Mouse (Mus musculus) megakaryocyte, adult 5-6 weeks (primary cell): ENCODE data around the gene Vmn2r17. TPM values are rescaled to one million over a fixed set of nuclear protein-coding genes. Genes with fewer than 3 reads are reported as not detected.

Source experiments
- ATAC-seq: 2 replicates; pipeline ENCODE4 v1.8.0; 2016; ENCODE audit warnings: mild to moderate bottlenecking, inconsistent platforms; ENCODE audit not compliant: poor library complexity, severe bottlenecking
- total RNA-seq, 2 experiments: library from RNA; stranded (forward) in 1 of 2; stranded (reverse) in 1 of 2; fragments of 153-499, 151-499 nt in 1 of 2; fragments of 221-1000, 200-1000 nt in 1 of 2; gene quantifications; 2 replicates each; pipeline versions ENCODE4 v1.2.3 to v1.2.4; 2015 to 2017

The Vmn2r17 gene
- total RNA-seq (2015), result not detected in 2 replicates
- total RNA-seq (2017), result not detected in 2 replicates

DNA sequence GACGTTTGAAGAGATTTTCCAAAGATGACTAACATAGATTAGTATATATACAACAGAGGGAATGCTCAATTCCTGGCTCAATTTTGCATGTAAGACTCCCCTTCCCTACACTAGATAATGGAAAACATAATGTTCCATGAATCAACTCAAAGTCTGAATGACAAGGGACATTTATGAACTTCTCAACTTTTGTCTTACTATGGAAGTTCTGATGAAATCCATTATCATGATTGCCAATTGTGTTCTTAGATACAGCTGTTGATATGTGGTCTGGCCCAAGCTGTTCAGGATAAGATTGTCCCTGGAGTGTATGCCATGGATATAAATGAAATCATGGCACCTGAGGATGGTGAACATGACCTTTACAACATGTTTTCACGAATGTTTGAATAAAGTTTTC, at the start of gene Vmn2r17:
Gene Vmn2r17 (plus strand): TSS at position 301 of the 400 bp plus-strand sequence.
- no peak for ATAC-seq

- no peak for ATAC-seq
Measured at GRCm38 (mm10) chr5:109466576-109467506, 47.4 kb downstream of the Vmn2r17 start.

DNA sequence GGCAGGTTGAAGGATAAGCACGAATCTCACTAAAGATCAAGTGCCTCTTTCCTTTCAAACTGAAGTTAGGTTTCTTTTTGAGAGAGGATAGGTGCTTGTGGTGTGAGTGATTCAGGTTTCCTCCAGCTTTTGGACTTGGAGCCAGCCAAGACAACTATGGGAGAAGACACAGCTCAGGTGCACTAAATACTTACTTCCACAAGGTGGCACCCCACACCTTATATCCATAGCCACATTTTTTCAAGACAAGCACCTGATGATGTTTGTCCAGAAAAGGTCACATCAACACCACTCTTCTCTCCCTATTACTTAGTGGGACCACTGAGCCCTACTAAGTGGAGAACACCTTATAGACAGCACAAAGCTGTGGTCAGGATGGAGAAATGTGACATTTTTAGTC, 87.2 kb downstream of the Vmn2r17 start:
- peak; percentile 67 for ATAC-seq

Other genes starting within 250 kb of the Vmn2r17 start
- gene Vmn2r13, start 227.5 kb upstream of the Vmn2r17 start, total RNA-seq (2015), result not detected in 2 replicates
- gene Vmn2r13, start 227.5 kb upstream of the Vmn2r17 start, total RNA-seq (2017), result not detected in 2 replicates
- gene Vmn2r14, start 195.0 kb upstream of the Vmn2r17 start, total RNA-seq (2015), result not detected in 2 replicates
- not detected in 2 replicates for gene Vmn2r14, start 195.0 kb upstream of the Vmn2r17 start, total RNA-seq (2017)
- gene Vmn2r15, start 122.0 kb upstream of the Vmn2r17 start, total RNA-seq (2015), result not detected in 2 replicates
- gene Vmn2r15, start 122.0 kb upstream of the Vmn2r17 start, total RNA-seq (2017), result not detected in 2 replicates
- not detected in 2 replicates for gene Vmn2r16, start 89.5 kb upstream of the Vmn2r17 start, total RNA-seq (2015)
- not detected in 2 replicates for gene Vmn2r16, start 89.5 kb upstream of the Vmn2r17 start, total RNA-seq (2017)
- 25.0 and 32.9 TPM in 2 replicates for gene Crlf2, start 139.3 kb downstream of the Vmn2r17 start, total RNA-seq (2015)
- 38.0 and 39.9 TPM in 2 replicates for gene Crlf2, start 139.3 kb downstream of the Vmn2r17 start, total RNA-seq (2017)